Mouse (Mus musculus) stomach, embryonic 16.5 days (tissue): ENCODE data around the gene Arv1. TPM values are rescaled to one million over a fixed set of nuclear protein-coding genes. Genes with fewer than 3 reads are reported as not detected.

ENCODE experiments used
- ATAC-seq: fragments of 200-750 bp; cut with Nextera tagmentation; 2 replicates; pipeline ENCODE4 v1.8.0; 2017; ENCODE audit warnings: moderate number of reproducible peaks, moderate TSS enrichment; ENCODE audit not compliant: insufficient read depth, low FRiP score
- H3K27ac ChIP-seq: fragments of 300-500 bp; sonication (generic); 2 replicates; pipeline ENCODE4 v1.5.1; 2014; ENCODE audit warnings: low read length
- H3K27me3 ChIP-seq: fragments of 300-500 bp; sonication (generic); 2 replicates; pipeline ENCODE4 v1.6.1; 2014; ENCODE audit warnings: low read length, control low read depth, mixed read lengths; ENCODE audit not compliant: control insufficient read depth, insufficient read depth
- H3K36me3 ChIP-seq: fragments of 300-500 bp; sonication (generic); 2 replicates; pipeline ENCODE4 v1.6.1; 2014; ENCODE audit warnings: low read length; ENCODE audit not compliant: control insufficient read depth, insufficient read depth
- H3K4me1 ChIP-seq: fragments of 300-500 bp; sonication (generic); 2 replicates; pipeline ENCODE4 v1.6.1; 2014; ENCODE audit warnings: low read length, control low read depth, mixed read lengths; ENCODE audit not compliant: control insufficient read depth, insufficient read depth
- H3K4me2 ChIP-seq: fragments of 300-500 bp; sonication (generic); 2 replicates; pipeline ENCODE4 v1.6.1; 2014; ENCODE audit warnings: low read depth, low read length, mixed read lengths
- H3K4me3 ChIP-seq: fragments of 300-500 bp; sonication (generic); replicated peaks from 2 replicates; pipeline ENCODE4 v1.5.1; 2014; ENCODE audit warnings: mild to moderate bottlenecking, low read length
- H3K9ac ChIP-seq: fragments of 300-500 bp; sonication (generic); 2 replicates; pipeline ENCODE4 v1.6.1; 2014; ENCODE audit warnings: low read length
- H3K9me3 ChIP-seq: fragments of 300-500 bp; sonication (generic); replicated peaks from 2 replicates; pipeline ENCODE4 v1.6.1; 2016; ENCODE audit warnings: low read length, control low read depth; ENCODE audit not compliant: control insufficient read depth
- WGBS: fragments of 180-500 bp; shearing (Covaris S2); extraction: QIAGEN DNeasy Blood & Tissue Kit; methylation state at CpG from one replicate; pipeline ENCODE4 v1.1.7; 2014; 5-methylcytosine and 5-hydroxymethylcytosine counted together
- polyA plus RNA-seq: library from polyadenylated mRNA; unstranded; fragments of >200 nt; fragmentation: Nextera tagmentation; extraction: Ambion mirVana; gene quantifications from 2 replicates; pipeline ENCODE4 v1.2.1, GENCODE M21; 2015

Gene Arv1
- 17.2 and 19.0 TPM in 2 replicates for polyA plus RNA-seq

GRCm38 (mm10) chr8:124721862-124722515, at the start of gene Arv1, which contains the start of gene Ttc13:
Gene Arv1, plus strand, starts transcription at chr8:124722139.
Gene Ttc13, minus strand, starts transcription at chr8:124721983.
- WGBS: under 1% methylated on average over 58 of the region's 59 CpGs
- H3K4me2 ChIP-seq: peak within 1 kb of the TSS; percentile 94
- peak within 1 kb of the TSS; percentile 76 for H3K4me3 ChIP-seq
- H3K9ac ChIP-seq: peak within 1 kb of the TSS; percentile 85
- H3K4me1 ChIP-seq: peaks cover 16% of the 10 kb centered on the region
- no peaks in the 10 kb centered on the region for H3K36me3 ChIP-seq
- H3K27ac ChIP-seq: no peak within 1 kb of the TSS; the same call in 1 of the 2 replicates
- H3K27me3 ChIP-seq: no peaks in the 10 kb centered on the region
- no peaks in the 10 kb centered on the region for H3K9me3 ChIP-seq
- peak; percentile 100 for ATAC-seq

GRCm38 (mm10) chr8:124672345-124672744, 49.6 kb upstream of the Arv1 start:
- Histone ChIP-seq H3K9ac (no peak overlapping the region), H3K4me2 (no peak overlapping the region), H3K27ac (no peak overlapping the region), H3K4me3 (no peak overlapping the region), H3K27me3 (no peaks in the 10 kb centered on the region), H3K36me3 (no peaks in the 10 kb centered on the region), H3K9me3 (no peaks in the 10 kb centered on the region), H3K4me1 (no peaks in the 10 kb centered on the region)
- no peak for ATAC-seq
- WGBS: 94% methylated on average over 2 of the region's 2 CpGs

GRCm38 (mm10) chr8:124676661-124677060, 45.3 kb upstream of the Arv1 start:
- no peak overlapping the region for H3K4me2 ChIP-seq
- WGBS: 93% methylated on average over 4 of the region's 4 CpGs
- no peaks in the 10 kb centered on the region for H3K4me1 ChIP-seq
- no peaks in the 10 kb centered on the region for H3K27me3 ChIP-seq
- no peak for ATAC-seq
- peak overlapping the region; percentile 13; the same call in 1 of the 2 replicates for H3K9ac ChIP-seq
- no peak overlapping the region for H3K4me3 ChIP-seq
- H3K9me3 ChIP-seq: no peaks in the 10 kb centered on the region
- H3K36me3 ChIP-seq: no peaks in the 10 kb centered on the region
- H3K27ac ChIP-seq: no peak overlapping the region

GRCm38 (mm10) chr8:124677078-124677477, 44.9 kb upstream of the Arv1 start:
- no peak for ATAC-seq
- no peaks in the 10 kb centered on the region for H3K36me3 ChIP-seq
- H3K4me1 ChIP-seq: no peaks in the 10 kb centered on the region
- 92% methylated on average over 7 of the region's 7 CpGs for WGBS
- H3K27me3 ChIP-seq: no peaks in the 10 kb centered on the region
- H3K27ac ChIP-seq: no peak overlapping the region
- peak overlapping the region; percentile 13; the same call in 1 of the 2 replicates for H3K9ac ChIP-seq
- H3K4me3 ChIP-seq: no peak overlapping the region
- H3K9me3 ChIP-seq: no peaks in the 10 kb centered on the region
- no peak overlapping the region for H3K4me2 ChIP-seq

GRCm38 (mm10) chr8:124677486-124677885, 44.5 kb upstream of the Arv1 start:
- 43% methylated on average over 12 of the region's 12 CpGs for WGBS
- ATAC-seq: peak; percentile 81

GRCm38 (mm10) chr8:124678246-124678645, 43.7 kb upstream of the Arv1 start:
- H3K9ac ChIP-seq: no peak overlapping the region
- ATAC-seq: no peak
- H3K4me1 ChIP-seq: no peaks in the 10 kb centered on the region
- H3K36me3 ChIP-seq: no peaks in the 10 kb centered on the region
- H3K4me3 ChIP-seq: no peak overlapping the region
- H3K9me3 ChIP-seq: no peaks in the 10 kb centered on the region
- H3K27me3 ChIP-seq: no peaks in the 10 kb centered on the region
- H3K27ac ChIP-seq: no peak overlapping the region
- no peak overlapping the region for H3K4me2 ChIP-seq
- WGBS: 89% methylated on average over 13 of the region's 13 CpGs

More at GRCm38 (mm10) chr8:124677486-124677885, 44.5 kb upstream of the Arv1 start:
- Histone ChIP-seq H3K9ac (peak overlapping the region; percentile 13; the same call in 1 of the 2 replicates), H3K27ac (no peak overlapping the region), H3K9me3 (no peaks in the 10 kb centered on the region), H3K4me1 (no peaks in the 10 kb centered on the region), H3K4me2 (no peak overlapping the region), H3K36me3 (no peaks in the 10 kb centered on the region), H3K27me3 (no peaks in the 10 kb centered on the region), H3K4me3 (no peak overlapping the region)

- H3K9ac ChIP-seq: no peak overlapping the region
- H3K27ac ChIP-seq: no peak overlapping the region
- H3K4me3 ChIP-seq: no peak overlapping the region
- no peak for ATAC-seq
- H3K4me2 ChIP-seq: no peak overlapping the region
- H3K4me1 ChIP-seq: no peaks in the 10 kb centered on the region
- H3K27me3 ChIP-seq: no peaks in the 10 kb centered on the region
- no peaks in the 10 kb centered on the region; the same call in 1 of the 2 replicates for H3K36me3 ChIP-seq
- 80% methylated on average over 10 of the region's 10 CpGs for WGBS
- no peaks in the 10 kb centered on the region for H3K9me3 ChIP-seq
These were observed 40.7 kb upstream of the Arv1 start for GRCm38 (mm10) chr8:124681077-124681791.

GRCm38 (mm10) chr8:124681792-124682157, 40.2 kb upstream of the Arv1 start:
- WGBS: 82% methylated on average over 10 of the region's 10 CpGs
- no peaks in the 10 kb centered on the region for H3K27me3 ChIP-seq
- H3K36me3 ChIP-seq: no peaks in the 10 kb centered on the region; the same call in 1 of the 2 replicates
- H3K9ac ChIP-seq: no peak overlapping the region
- no peak overlapping the region for H3K4me3 ChIP-seq
- no peak for ATAC-seq
- no peaks in the 10 kb centered on the region for H3K9me3 ChIP-seq
- H3K4me1 ChIP-seq: no peaks in the 10 kb centered on the region
- H3K27ac ChIP-seq: no peak overlapping the region
- no peak overlapping the region for H3K4me2 ChIP-seq

GRCm38 (mm10) chr8:124682218-124682617, 39.7 kb upstream of the Arv1 start:
- H3K27me3 ChIP-seq: no peaks in the 10 kb centered on the region
- no peaks in the 10 kb centered on the region for H3K4me1 ChIP-seq
- 87% methylated on average over 10 of the region's 10 CpGs for WGBS
- no peak for ATAC-seq
- H3K9me3 ChIP-seq: no peaks in the 10 kb centered on the region
- no peak overlapping the region for H3K4me2 ChIP-seq
- H3K27ac ChIP-seq: no peak overlapping the region
- no peaks in the 10 kb centered on the region; the same call in 1 of the 2 replicates for H3K36me3 ChIP-seq
- H3K4me3 ChIP-seq: no peak overlapping the region
- no peak overlapping the region for H3K9ac ChIP-seq
